In genomic region chr5:66897584-66897983, GRCm38 (mm10) we compare ENCODE assay signal across 34 mouse cellular contexts.
"Had no signal": no experiment of that assay in that cellular context is flagged by ENCODE, and none has a peak within 500 bp of the region (broad histone marks: within the 10 kb centered on the region; RNA-seq: fewer than 3 reads in every experiment).

No protein-coding gene starts in this region.

- H3K27ac ChIP-seq: heart, adult 2 months; heart, embryonic 10.5 days; heart, embryonic 13.5 days; heart, embryonic 15.5 days; hindbrain, embryonic 10.5 days; hindbrain, embryonic 12.5 days; hindbrain, embryonic 13.5 days; hindbrain, embryonic 15.5 days; hindbrain, postnatal 0 days; intestine, embryonic 15.5 days; kidney, embryonic 15.5 days; kidney, postnatal 0 days; layer of hippocampus, adult 2 months had no signal

- H3K4me1 ChIP-seq: heart, embryonic 10.5 days; heart, embryonic 15.5 days; hindbrain, embryonic 10.5 days; hindbrain, embryonic 12.5 days; hindbrain, embryonic 13.5 days; hindbrain, embryonic 15.5 days; intestine, embryonic 15.5 days had no signal

- H3K4me3 ChIP-seq: heart, adult 2 months; heart, embryonic 10.5 days; heart, embryonic 12.5 days; heart, embryonic 13.5 days; heart, embryonic 15.5 days; hindbrain, embryonic 10.5 days; hindbrain, embryonic 12.5 days; hindbrain, embryonic 13.5 days; hindbrain, embryonic 15.5 days; intestine, embryonic 15.5 days; kidney, embryonic 15.5 days; layer of hippocampus, adult 2 months had no signal

- H3K27me3 ChIP-seq: heart, embryonic 15.5 days; hindbrain, embryonic 12.5 days; hindbrain, embryonic 13.5 days; hindbrain, embryonic 15.5 days; intestine, embryonic 15.5 days; kidney, embryonic 15.5 days had no signal

- H3K4me2 ChIP-seq: heart, embryonic 11.5 days; heart, embryonic 12.5 days; heart, embryonic 13.5 days; heart, embryonic 15.5 days; hindbrain, embryonic 12.5 days; hindbrain, embryonic 13.5 days; hindbrain, embryonic 14.5 days; hindbrain, embryonic 15.5 days; intestine, embryonic 15.5 days; kidney, embryonic 15.5 days had no signal

- ATAC-seq: hindbrain, postnatal 0 days; inflammation-experienced regulatory T-cells, adult 6 months; intestine, embryonic 15.5 days; intestine, postnatal 0 days had no signal

- H3K9me3 ChIP-seq: heart, embryonic 10.5 days; heart, embryonic 12.5 days; heart, embryonic 13.5 days; heart, embryonic 15.5 days; hindbrain, embryonic 10.5 days; hindbrain, embryonic 12.5 days; hindbrain, embryonic 13.5 days; hindbrain, embryonic 15.5 days; intestine, embryonic 15.5 days; kidney, embryonic 15.5 days had no signal

- H3K9ac ChIP-seq: heart, embryonic 12.5 days; heart, embryonic 13.5 days; heart, embryonic 15.5 days; hindbrain, embryonic 12.5 days; hindbrain, embryonic 13.5 days; hindbrain, embryonic 14.5 days; hindbrain, embryonic 15.5 days; intestine, embryonic 15.5 days; kidney, embryonic 15.5 days had no signal

- H3K36me3 ChIP-seq: heart, embryonic 10.5 days; heart, embryonic 12.5 days; heart, embryonic 13.5 days; heart, embryonic 15.5 days; hindbrain, embryonic 10.5 days; hindbrain, embryonic 12.5 days; hindbrain, embryonic 13.5 days; hindbrain, embryonic 15.5 days; intestine, embryonic 15.5 days; kidney, embryonic 15.5 days had no signal

- DNase-seq: heart, adult 2 months; heart, postnatal 10 days; heart, postnatal 14 days; heart, postnatal 36 days; heart, postnatal 4 days; kidney, adult 11 months; kidney, adult 18-20 months; kidney, adult 2 months; kidney, adult 8-10 months; kidney, adult 9 months; kidney, postnatal 10 days; kidney, postnatal 14 days; kidney, postnatal 25 days; kidney, postnatal 36 days; kidney, postnatal 4 days; layer of hippocampus, adult 9-11 months; layer of hippocampus, postnatal 36 days had no signal
